Mouse (Mus musculus) layer of hippocampus, postnatal 14 days (tissue): ENCODE data around the gene Xndc1. TPM values are rescaled to one million over a fixed set of nuclear protein-coding genes. Genes with fewer than 3 reads are reported as not detected.
"Not testable (repeated sequence)": the region's sequence is repeated elsewhere in the genome, so short reads cannot be mapped to it uniquely, and the experiment has no call there.

Experiments
- DNase-seq, 2 experiments: peaks; one replicate each; pipeline ENCODE4 v3.0.0; 2021 to 2022; ENCODE audit warnings: low spot score in 2 of 2, mixed read lengths in 1 of 2
- long read RNA-seq, 2 experiments: library from polyadenylated mRNA; stranded (forward); transcript quantifications; one replicate each; pipeline ENCODE4 v2.0.0; 2021
- total RNA-seq, 2 experiments: library from RNA; stranded (reverse); gene quantifications; 2 replicates each; pipeline ENCODE4 v1.2.3; 2021

Xndc1 gene
- 10 to 100 TPM; 19.6 to 22.3 TPM for total RNA-seq
- long read RNA-seq, experiment 1, partial matches to known transcripts = 2 of 2 reads
- long read RNA-seq, experiment 1, other reads (novel, unspliced or antisense) = 0 of 2 reads
- long read RNA-seq, experiment 2, partial matches to known transcripts = 2 of 4 reads
- long read RNA-seq, experiment 2, other reads (novel, unspliced or antisense) = 2 of 4 reads

DNA sequence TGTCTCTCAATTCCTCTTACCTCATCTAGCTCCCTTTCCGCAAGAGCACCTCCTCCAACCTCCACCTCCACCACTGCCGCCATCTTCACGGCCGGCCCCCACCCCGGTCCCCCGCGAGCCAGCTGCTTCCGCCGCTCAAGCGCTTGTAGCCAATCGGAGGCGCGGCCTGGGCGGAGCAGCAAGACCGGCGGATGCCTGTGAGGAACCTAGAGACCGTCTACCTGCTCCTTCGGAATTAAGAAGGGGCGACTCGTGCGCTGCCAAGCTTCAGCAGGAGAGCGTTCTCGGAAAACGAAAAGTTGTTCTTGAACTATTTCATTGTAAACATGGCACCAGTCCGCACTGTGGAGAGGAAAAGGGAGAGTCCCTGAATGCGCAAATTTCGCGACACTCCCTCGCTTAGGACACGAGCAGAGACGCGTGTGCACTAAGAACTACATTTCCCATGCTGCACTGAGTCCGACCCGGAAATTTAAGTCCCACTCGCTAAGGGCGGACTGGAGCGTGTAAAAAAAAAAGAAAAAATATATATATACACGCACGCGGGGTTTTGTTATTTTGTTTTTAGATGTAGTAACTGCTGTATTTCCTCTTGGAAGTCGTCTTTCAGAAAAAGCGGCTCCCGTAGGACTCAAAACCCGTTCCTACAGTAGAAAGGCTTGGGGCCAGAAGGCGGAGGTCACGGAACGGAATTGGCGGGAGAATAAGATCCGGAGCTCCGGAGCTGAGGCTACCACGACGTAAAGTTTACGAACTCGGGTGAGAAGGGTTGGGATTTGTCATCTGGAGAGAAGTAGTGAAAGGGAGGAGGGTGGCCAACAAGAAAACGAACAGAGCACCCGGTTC lies at the start of gene Xndc1, which contains the start of the genes Rnf121 and Xntrpc:
Gene Xndc1 (plus strand): TSS at position 466 of the 846 bp plus-strand sequence.
Gene Rnf121 (minus strand): TSS at position 424 of the 846 bp plus-strand sequence.
Gene Xntrpc (plus strand): TSS at position 668 of the 846 bp plus-strand sequence.
- DNase-seq = peak; percentile 94 to 96

DNA sequence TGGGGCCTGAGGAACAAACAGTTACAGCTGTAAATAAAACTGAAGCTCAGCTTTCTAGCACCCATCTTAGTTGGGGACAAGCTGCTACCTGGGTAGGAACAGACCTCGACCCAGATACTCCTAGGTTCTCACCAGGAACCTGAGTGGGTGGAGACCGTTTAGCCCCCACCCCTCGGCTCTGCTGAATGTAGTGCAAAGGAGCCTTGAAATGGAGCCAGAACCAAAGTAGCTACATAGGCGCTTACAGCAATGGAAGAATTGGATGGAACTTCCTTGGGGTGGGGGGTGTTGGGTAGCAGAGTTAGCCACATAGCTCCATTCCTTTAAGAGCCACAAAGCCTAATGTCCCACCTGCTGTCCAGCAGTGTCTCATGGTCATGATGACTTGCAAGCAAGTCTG lies 48.4 kb upstream of the Xndc1 start:
- DNase-seq = no peak

- no peak for DNase-seq
These were observed 47.9 kb upstream of the Xndc1 start for GRCm38 (mm10) chr7:102017452-102017851.

DNA sequence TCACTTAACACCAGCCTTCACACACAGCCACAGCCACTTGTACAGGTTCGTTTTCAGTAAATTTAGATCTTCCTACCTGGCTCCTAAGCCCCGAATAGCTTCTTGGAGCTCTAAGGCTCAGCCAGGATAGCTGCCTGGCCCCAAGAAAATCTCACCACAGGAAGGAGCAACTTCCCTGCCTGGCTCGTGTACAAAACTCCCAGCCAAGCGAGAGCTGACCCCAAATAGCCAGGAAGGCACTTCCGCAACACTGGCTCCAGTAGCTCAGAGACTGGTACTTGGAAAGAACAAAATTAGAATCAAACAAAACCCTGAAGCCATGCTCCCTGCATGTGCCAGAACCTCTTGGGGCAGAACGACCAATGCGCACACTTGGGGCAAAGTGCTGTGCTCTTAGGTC lies 47.3 kb upstream of the Xndc1 start:
- DNase-seq = no peak

GRCm38 (mm10) chr7:102018590-102018989 lies 46.7 kb upstream of the Xndc1 start, which contains the start of gene Il18bp:
Gene Il18bp, minus strand, starts transcription at chr7:102018690.
- no peak for DNase-seq

GRCm38 (mm10) chr7:102019362-102019761 lies 45.9 kb upstream of the Xndc1 start:
- no peak for DNase-seq

DNA sequence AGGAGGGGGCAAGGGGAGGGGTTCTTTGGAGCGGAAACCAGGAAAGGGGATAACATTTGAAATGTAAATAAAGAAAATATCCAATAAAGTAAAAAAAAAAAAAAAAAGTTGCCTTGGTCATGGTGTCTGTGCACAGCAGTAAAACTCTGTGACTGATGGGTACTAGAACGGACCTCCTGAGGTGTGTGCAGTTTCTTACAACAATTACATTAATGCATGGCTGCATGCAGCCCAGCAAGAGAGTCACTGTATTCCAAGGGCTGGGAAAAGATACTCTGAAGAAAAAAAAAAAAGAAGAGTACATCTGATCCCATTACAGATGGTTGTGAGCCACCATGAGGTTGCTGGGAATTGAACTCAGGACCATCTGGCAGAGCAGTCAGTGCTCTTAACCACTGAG lies 44.4 kb upstream of the Xndc1 start:
- not testable (repeated sequence) for DNase-seq

GRCm38 (mm10) chr7:102023821-102024220 lies 41.5 kb upstream of the Xndc1 start:
- DNase-seq = no peak

GRCm38 (mm10) chr7:102025187-102026119 lies 39.9 kb upstream of the Xndc1 start:
- DNase-seq = no peak

DNA sequence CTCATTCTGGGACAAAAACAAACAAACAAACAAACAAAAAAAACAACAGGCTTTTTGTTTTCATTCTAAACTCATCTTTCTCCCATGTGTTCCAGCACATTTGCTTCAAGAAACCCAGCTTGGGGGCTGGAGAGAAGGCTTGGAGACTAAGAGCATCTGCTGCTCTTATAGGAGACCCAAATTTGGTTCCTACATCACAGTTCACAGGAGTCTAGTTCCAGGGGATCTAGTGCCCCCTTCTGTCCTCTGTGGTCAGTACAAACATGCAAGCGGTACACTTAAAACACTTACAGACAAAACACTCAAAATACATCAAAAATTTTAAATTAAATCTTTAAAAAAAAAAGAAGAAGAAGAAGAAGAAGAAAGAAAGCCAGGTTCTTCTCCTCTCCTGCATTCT lies 30.4 kb upstream of the Xndc1 start:
- DNase-seq = no peak

DNA sequence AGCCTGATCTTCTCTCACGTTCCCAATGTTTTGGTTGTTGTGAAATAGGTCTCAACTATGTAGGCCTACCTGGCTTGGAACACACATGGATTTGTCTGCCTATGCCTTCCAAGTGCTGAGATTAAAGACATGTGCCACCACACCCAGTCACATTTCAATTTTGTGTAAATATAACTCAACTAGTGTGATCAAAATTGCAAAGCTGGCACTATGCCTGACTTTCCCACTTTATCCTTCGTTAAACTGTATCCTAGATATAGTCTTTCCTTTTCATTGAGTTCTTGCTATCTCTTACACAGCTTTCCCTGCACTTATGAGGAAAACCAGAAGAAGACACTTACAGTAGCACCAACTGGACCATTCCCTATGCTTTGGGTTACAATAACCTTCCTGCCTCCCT lies 29.8 kb upstream of the Xndc1 start:
- DNase-seq = no peak

GRCm38 (mm10) chr7:102037318-102037717 lies 28.0 kb upstream of the Xndc1 start:
- DNase-seq = no peak

- DNase-seq = no peak
These were observed 23.0 kb upstream of the Xndc1 start for GRCm38 (mm10) chr7:102042314-102042713.

GRCm38 (mm10) chr7:102048524-102048923 lies 16.8 kb upstream of the Xndc1 start:
- not testable (repeated sequence) for DNase-seq

DNA sequence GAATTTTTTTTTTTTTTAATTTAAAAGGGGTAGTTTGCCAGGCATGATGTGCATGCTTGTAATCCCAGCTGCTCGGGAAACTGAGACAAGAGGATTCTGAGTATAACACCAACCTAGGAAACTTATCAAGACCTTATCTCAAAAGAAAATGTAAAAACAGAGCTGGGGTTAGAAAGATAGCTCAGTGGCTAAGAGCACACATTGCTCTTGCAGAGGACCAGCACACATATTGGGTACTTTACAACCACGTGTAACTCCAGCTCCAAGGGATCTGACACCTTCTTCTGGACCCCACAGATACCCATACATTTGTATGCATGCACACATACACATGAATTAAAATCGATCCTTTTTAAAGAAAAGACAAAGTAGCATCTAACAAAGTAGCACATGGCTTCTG lies 4.0 kb upstream of the Xndc1 start:
- DNase-seq = no peak

DNA sequence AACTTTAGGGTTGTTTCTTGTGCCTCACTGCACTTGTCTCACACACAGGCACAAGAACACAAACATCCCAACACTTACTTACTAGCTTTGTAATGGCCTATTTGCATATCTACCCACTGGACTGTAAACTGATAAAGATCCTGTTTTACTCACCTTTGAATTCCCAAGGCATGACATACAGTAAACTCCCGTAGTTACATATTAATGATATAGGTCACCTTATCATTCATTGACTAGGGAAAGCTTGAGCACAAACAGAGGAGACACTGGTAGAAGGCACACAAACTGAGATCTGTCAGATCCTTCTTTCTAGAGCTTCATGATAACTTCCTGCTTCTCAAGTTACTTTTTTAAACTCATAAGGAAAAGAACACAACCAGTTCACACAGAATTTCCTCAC lies 3.1 kb upstream of the Xndc1 start:
- no peak for DNase-seq

- no peak for DNase-seq
These were observed 1.4 kb upstream of the Xndc1 start for GRCm38 (mm10) chr7:102063891-102064290.

DNA sequence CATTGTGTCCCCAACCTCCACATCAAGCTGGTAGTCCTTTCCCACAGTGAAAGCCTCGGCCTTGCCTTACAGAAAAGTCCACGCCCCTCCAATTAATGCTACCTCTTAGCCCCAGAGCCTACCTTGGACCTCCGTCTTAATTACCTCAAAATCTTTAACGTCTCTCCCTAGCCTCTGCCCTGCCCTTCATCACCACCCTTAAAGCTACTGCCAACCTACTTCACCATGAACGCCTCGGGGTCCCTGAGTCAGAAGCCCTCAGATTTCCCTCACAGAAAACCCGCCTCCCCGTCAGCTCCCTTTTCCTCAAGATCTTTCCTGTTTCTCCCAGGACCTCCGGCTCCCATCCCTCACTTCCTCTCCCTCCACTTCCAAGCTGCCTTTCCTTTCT lies 661 bp upstream of the Xndc1 start:
- no peak for DNase-seq

DNA sequence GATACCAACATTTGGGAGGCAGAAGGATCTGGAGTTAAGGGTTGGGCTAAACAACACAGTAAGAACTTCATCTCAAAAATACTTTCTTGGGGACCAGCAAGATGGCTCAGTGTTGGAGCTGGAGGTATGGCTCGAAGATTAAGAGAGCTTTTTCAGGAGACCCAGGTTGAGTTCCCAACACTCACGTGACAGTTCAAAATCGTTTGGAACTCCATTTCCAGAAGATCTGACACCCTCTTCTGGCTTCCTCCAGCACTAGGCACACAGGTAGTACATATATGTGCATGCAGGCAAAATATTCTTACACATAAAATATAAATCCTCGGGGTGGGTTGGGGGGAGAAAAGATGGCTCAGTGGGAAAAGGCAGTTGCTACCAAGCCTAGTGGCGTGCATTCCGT lies 1.1 kb downstream of the Xndc1 start:
- no peak for DNase-seq

DNA sequence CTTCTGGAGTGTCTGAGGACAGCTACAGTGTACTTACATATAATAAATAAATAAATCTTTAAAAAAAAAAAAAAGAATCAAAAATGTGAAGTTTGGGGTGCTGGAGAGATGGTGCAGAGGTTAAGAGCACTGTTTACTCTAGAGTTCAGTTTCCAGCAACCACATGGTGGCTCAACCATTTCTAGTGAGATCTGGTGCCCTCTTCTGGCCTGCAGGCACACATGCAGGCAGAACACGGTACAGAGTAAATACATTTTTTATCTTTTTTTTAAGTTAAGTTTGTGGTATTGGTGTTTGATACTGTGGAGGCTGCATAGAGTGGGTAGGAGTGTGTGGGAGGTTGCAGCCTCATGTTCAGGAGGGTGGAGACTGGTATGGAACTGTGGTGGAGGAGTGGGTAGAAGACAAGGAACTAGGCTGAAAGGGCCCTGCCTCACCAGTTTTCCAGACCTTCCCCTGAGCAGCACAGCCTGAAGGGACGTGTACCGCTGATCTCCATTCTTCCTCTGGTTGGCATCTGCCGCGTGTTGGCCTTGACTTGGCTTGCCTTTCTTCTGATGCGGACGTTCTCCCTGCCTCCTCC lies 11.5 kb downstream of the Xndc1 start:
- no peak for DNase-seq

DNA sequence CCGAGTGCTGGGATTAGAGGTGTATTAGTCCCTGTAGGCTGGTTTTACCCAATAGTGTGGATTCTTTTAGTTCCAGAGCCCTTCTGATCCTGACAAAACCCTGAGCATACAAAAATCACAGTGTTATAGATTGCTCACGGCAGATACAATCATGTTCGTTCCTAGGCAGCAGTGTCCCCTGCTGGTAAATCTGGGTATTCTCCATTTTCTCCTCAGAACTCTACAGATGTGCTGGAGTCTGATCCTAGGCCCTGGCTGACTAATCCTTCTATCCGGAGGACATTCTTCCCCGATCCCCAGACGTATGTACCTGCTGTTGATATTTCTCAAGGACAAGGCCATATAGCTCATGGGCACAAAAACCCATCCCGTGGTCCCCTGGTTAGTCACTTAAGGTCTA lies 13.2 kb downstream of the Xndc1 start:
- peak in 1 of 2 experiments; percentile 38 for DNase-seq
